Mouse (Mus musculus): ENCODE data around the gene Igf1r.
"Not testable (repeated sequence)": the region's sequence is repeated elsewhere in the genome, so short reads cannot be mapped to it uniquely, and the experiment has no call there.

The Igf1r gene

DNA sequence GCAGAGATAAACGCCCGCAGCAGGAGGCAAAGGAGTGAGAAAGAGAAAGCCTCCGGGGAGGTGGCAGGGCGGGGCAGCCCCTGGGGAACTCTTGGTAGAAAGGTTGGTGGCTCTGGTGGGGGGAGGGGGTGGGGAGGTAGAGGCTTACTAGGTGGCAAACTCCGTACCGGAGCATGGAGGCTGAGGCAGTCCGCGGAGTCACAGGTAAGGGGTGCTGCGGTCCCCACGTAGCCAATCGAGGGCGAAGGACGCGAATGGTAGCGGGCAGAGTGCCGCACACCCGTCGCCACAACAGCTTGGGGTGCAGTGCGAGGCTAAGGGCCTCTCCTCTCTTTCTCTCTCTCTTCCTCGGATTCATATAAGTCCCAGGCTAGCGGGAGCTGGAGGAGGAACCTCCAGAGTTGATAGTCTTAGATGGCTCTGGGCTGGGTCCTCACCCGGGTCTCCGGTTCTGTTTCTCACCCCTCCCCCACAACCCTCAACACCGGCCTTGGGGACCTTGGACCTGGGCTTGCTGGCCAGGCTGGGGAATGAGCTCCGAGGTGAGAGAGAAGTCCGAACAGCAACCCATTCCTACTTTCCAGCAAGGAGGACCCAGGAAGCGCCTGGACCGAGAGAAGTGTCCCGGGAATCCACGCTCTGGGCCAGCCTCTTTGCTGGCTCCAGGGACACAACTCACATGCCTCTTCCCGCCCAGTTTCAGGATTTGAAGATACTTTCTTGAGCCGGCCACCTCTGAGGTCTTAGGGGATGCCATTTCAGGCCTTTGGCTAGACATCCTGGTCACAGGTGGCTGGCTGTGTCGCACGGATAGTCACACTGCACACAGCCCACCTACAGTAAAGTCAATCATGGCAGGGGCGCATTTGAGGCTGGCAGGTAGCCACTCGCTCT is 323.5 kb downstream of the Igf1r start:
- no peak for DNase-seq

GRCm38 (mm10) chr7:68277054-68277896 is 324.6 kb downstream of the Igf1r start:
- no peak for DNase-seq

DNA sequence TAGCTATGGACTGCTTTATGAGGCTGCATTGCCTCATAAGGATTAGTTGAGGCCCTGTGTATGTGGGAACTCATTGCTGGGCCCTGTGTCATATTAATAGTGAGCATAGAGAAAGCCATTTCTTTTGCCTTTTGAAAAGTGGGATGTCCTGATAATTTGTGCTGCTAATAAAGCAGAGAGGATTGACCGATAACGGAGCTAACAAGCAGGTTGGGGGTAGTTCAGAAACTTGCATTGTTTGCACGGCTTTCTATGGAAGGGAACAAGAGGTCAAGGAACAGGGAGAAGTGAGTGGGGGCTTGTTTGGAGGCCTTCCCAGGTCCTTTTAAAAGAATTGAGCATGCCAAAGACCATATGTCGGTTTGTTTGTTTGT is 325.3 kb downstream of the Igf1r start:
- DNase-seq, result no peak

DNA sequence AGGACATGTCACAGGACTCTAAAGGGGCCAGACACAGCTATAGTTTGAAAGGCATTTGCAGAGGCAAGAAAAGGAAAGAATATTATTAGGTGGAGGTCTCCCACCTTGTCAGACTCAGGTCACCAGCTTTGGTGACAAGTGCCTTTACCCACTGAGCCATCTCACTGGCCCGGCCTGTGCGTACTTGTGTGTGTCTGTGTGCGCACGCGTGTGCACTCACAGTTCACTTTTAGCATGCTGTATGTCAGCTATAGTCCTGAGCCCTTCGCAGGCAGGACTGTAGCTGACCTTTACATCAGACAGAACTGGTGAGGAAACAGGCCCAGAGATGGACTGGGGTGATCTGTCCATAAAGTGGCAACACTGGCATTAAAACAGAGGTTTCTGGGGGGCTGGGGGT is 325.8 kb downstream of the Igf1r start:
- no peak for DNase-seq

GRCm38 (mm10) chr7:68278908-68279307 is 326.3 kb downstream of the Igf1r start:
- no peak for DNase-seq

DNA sequence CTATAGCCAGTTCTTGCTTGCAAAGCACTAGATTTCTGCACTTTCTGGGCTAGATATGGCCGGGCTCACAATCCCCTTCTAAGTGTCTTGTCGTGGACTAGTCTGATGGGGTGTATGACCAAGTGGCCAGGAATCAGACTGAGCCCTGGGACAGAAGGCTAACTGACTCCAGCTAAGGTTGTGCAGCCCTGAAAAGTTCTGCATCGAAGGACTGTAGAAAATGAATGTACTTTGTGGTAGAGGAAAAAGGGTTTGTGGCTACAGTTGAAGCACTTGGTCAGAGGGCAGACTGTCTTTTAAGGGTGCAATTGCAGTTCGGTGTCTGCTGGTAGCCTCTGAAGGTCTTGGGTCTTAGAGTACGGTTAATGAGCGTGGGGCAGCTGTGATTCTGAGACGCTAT is 326.9 kb downstream of the Igf1r start:
- DNase-seq, result no peak

- no peak for DNase-seq
Observed at GRCm38 (mm10) chr7:68280352-68280869, 327.8 kb downstream of the Igf1r start.

DNA sequence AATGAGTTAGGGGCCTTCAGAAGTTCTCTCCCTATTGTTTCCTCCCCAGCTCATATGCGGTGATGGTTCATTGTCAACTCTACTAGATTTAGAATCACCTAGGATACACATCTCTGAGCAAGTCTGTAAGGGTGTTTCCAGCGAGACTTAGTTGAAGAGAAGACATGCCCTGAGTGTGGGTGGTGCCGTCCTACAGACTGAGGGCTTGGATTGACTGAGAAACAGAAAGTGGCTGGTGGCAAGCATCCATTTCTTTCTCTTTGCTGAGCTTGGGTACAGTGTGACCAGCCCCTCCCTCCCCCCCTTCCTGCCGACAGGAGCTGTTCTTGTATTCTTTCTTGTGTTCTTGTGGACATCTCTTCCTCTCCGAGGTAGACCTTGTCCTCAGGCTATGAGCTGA is 328.7 kb downstream of the Igf1r start:
- DNase-seq, result no peak

DNA sequence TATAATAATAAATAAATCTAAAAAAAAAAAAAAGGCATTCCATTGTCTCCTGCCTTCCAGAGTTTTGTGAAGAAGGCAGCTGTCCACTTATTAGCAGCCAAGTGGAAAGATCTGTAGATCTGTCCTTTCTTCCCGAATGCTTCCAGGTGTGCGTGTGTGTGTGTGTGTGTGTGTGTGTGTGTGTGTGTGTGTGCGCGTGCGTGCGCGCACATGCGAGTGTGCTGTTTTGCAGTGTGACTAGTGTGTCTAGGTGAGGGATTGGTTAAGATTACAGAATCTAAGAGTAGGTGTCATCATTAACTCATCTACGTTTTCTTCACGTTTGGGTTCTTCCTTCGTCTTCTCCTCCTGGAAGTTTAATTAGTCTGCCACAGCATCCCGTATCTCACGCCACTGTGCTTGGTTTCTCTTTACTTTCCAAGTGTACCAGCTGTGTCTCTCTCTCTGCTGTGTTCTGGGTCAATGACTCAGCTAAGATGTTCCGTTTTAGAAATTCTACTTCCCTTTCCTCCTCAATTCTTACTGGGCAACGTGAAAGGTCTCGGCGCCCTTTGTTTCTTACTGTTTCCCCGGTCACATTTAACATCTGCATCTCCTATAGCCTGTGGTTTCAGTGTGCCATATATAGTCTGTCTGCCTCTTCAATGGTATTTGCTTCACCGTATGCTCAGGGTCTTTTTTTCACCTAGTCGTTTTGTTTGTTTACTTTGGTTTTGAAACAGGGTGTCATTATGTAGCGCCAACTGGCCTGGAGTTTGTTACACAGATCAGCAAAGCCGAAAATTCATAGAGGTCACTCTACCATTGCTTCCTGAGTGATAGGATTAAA is 329.9 kb downstream of the Igf1r start:
- DNase-seq, result no peak

- DNase-seq, result not testable (repeated sequence)
Observed at GRCm38 (mm10) chr7:68283133-68283520, 330.5 kb downstream of the Igf1r start.

Measured in lung, postnatal 10 days (tissue).